Mouse (Mus musculus): ENCODE data around the gene Exoc3l2. TPM values are rescaled to one million over a fixed set of nuclear protein-coding genes. Genes with fewer than 3 reads are reported as not detected.

Exoc3l2 gene
- polyA plus RNA-seq, 2 experiments = 1.9 to 3.5 TPM

DNA sequence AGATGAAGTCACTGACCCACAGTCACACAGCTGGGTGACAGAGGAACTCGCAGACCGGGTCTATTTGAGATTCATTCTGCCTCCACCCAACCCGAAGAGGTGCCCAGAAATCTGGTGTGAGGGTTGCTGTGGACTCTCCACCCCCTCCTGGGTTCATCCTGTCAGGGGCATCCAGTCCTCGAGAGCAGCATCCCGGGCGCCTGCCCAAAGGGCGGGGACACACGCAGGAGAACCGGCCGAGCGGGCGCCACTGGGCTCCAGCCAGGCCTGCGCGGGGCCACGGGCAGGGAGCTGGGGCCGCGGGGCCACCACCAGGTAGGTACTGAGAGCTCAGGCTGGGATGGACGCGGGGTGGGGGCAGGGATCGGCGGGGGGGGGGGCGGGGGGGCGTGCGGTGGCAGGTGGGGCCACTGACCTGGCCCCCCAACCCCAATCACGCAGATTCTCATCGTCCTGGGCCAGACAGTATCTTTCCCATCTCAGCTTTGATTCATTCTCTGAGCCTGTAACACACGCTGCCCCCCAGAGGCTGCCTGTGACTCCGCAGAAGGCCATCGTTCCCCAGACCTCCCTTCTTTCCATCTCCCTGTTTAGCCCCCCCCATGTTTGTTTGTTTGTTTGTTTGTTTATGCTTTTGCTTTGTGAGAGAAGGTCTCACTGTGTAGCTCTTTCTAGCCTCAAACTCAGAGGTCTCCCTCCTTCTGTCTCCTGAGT is 54.7 kb downstream of the Exoc3l2 start, which contains the start of gene Nkpd1:
Nkpd1 (plus strand) TSS at position 187 of the 714 bp plus-strand sequence.
- DNase-seq (ENCODE audit: low spot score) (no peak), ATAC-seq (ENCODE audit: low FRiP score, low read depth) (no peak)
- Histone ChIP-seq H3K4me2 (replicated peaks; ENCODE audit: low read depth, low read length, severe bottlenecking) (peak within 1 kb of the TSS; percentile 25), H3K36me3 (ENCODE audit: control insufficient read depth, insufficient read depth, low read length) (no peaks in the 10 kb centered on the region), H3K4me1 (ENCODE audit: control insufficient read depth, insufficient read depth, low read length) (peaks cover 3% of the 10 kb centered on the region), H3K9me3 (ENCODE audit: control insufficient read depth, low read length) (no peaks in the 10 kb centered on the region), H3K27me3 (ENCODE audit: control insufficient read depth, insufficient read depth, low read length) (peaks cover 55% of the 10 kb centered on the region), H3K9ac (ENCODE audit: low read depth, low read length, severe bottlenecking) (peak within 1 kb of the TSS; percentile 45; the same call in 1 of the 2 replicates), H3K27ac (replicated peaks; ENCODE audit: low read depth, low read length) (no peak within 1 kb of the TSS), H3K4me3 (replicated peaks; ENCODE audit: low read length) (peak within 1 kb of the TSS; percentile 5; the same call in 1 of the 2 replicates)
- TF ChIP-seq POLR2A (IDR thresholded peaks at IDR 0.05; ENCODE audit: borderline replicate concordance, extremely low read depth, insufficient read depth, insufficient read length) = no peak
- 9% methylated on average over 15 of the region's 29 CpGs for WGBS

DNA sequence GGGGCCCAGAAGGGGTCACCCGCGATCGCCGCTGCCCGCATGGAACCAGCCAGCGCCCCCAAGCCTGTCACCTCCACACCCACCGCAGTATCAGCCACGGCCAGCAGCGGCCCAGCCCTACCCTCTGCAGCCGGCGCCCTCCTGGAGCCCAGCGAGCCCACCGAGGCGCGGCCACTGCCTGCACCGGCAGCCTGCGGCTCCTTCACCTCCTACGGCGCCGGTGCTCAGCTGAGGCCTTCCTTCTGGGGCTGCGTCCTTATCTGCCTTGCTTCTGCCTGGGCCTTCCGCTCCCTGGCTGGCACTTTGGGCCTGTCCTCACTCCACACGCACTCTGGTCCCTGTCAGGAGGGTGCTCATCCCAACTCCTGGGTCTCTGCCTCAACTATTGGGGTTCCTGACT is 56.9 kb downstream of the Exoc3l2 start:
- H3K9me3 ChIP-seq (ENCODE audit: control insufficient read depth, low read length) = no peaks in the 10 kb centered on the region
- peak overlapping the region; percentile 35 for H3K4me2 ChIP-seq (replicated peaks; ENCODE audit: low read depth, low read length, severe bottlenecking)
- H3K4me1 ChIP-seq (ENCODE audit: control insufficient read depth, insufficient read depth, low read length) = peaks cover 16% of the 10 kb centered on the region
- H3K27ac ChIP-seq (replicated peaks; ENCODE audit: low read depth, low read length) = no peak overlapping the region
- peak overlapping the region; percentile 43 for H3K9ac ChIP-seq (ENCODE audit: low read depth, low read length, severe bottlenecking)
- H3K4me3 ChIP-seq (replicated peaks; ENCODE audit: low read length) = peak overlapping the region; percentile 19
- whole genome bisulfite sequencing = 6% methylated on average over 20 of the region's 23 CpGs
- ATAC-seq (ENCODE audit: low FRiP score, low read depth) = no peak
- no peak for DNase-seq (ENCODE audit: low spot score)
- TF ChIP-seq POLR2A (IDR thresholded peaks at IDR 0.05; ENCODE audit: borderline replicate concordance, extremely low read depth, insufficient read depth, insufficient read length) = no peak
- H3K36me3 ChIP-seq (ENCODE audit: control insufficient read depth, insufficient read depth, low read length) = no peaks in the 10 kb centered on the region
- peaks cover 77% of the 10 kb centered on the region for H3K27me3 ChIP-seq (ENCODE audit: control insufficient read depth, insufficient read depth, low read length)

DNA sequence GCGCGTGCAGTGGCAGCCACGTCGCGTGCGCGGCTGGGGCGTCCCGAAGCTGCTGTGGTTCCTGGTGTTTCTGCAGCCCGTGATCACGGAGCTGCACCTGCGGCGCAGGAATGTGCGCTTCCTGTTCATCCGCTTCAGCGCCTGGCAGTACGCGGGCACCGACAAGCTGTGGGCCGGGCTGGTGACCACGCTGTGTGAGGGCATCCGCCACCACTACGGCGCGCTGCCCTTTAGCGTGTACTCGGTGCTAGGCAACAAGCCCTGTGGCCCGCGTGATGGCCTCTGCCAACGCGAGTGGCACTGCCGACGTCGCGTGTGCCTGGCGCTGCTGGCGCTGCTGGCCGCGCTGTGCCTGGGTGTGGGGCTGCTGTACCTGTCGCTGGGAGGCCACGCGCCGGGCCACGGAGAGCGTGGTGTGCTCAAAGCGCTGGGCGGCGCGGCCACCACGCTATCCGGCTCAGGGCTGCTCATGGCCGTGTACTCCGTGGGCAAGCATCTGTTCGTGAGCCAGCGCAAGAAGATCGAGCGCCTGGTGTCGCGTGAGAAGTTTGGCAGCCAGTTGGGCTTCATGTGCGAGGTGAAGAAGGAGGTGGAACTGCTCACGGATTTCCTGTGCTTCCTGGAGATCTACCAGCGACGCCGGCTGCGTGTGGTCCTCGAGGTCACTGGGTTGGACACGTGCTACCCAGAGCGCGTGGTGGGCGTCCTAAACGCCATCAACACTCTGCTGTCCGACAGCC is 60.1 kb downstream of the Exoc3l2 start:
- Histone ChIP-seq H3K9me3 (ENCODE audit: control insufficient read depth, low read length) (no peaks in the 10 kb centered on the region), H3K27me3 (ENCODE audit: control insufficient read depth, insufficient read depth, low read length) (peaks cover 73% of the 10 kb centered on the region), H3K9ac (ENCODE audit: low read depth, low read length, severe bottlenecking) (peak overlapping the region; percentile 36; the same call in 1 of the 2 replicates), H3K36me3 (ENCODE audit: control insufficient read depth, insufficient read depth, low read length) (no peaks in the 10 kb centered on the region), H3K4me1 (ENCODE audit: control insufficient read depth, insufficient read depth, low read length) (peaks cover 16% of the 10 kb centered on the region), H3K27ac (replicated peaks; ENCODE audit: low read depth, low read length) (no peak overlapping the region), H3K4me2 (replicated peaks; ENCODE audit: low read depth, low read length, severe bottlenecking) (peak overlapping the region; percentile 78), H3K4me3 (replicated peaks; ENCODE audit: low read length) (peak overlapping the region; percentile 42)
- ATAC-seq (ENCODE audit: low FRiP score, low read depth) (no peak), DNase-seq (ENCODE audit: low spot score) (no peak)
- 12% methylated on average over 62 of the region's 72 CpGs for WGBS
- TF ChIP-seq POLR2A (IDR thresholded peaks at IDR 0.05; ENCODE audit: borderline replicate concordance, extremely low read depth, insufficient read depth, insufficient read length) = no peak

DNA sequence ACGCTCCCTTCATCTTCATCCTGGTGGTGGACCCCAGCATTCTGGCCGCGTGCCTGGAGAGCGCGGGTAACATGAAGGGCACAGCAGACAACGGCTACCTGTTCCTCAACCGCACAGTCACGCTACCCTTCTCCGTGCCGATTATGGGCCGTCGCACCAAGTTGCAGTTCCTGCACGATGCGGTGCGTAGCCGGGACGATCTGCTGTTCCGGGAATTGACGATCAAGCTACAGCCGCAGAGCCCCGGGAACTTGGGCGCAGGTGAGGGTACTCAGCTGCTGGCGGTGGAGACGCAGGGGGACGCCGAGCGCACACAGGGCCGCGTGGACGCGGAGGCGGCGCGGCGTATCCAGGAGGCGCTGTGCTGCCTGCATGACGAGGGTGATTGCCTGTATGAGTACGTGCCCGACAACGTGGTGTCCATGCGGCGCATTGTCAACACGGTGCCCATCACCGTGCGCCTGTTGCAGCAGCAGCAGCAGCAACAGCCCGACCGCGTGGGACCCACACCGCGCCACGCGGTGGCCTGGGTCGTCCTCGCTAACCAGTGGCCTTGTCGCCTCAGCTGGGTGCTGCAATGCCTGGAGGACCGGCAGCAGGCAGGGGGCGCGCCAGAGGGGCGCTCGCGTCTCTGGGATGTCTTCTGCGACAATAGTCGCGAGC is 60.8 kb downstream of the Exoc3l2 start:
- peak overlapping the region; percentile 78 for H3K4me2 ChIP-seq (replicated peaks; ENCODE audit: low read depth, low read length, severe bottlenecking)
- peaks cover 66% of the 10 kb centered on the region for H3K27me3 ChIP-seq (ENCODE audit: control insufficient read depth, insufficient read depth, low read length)
- peak overlapping the region; percentile 42 for H3K4me3 ChIP-seq (replicated peaks; ENCODE audit: low read length)
- H3K9ac ChIP-seq (ENCODE audit: low read depth, low read length, severe bottlenecking) = peak overlapping the region; percentile 36
- peaks cover 16% of the 10 kb centered on the region for H3K4me1 ChIP-seq (ENCODE audit: control insufficient read depth, insufficient read depth, low read length)
- 2% methylated on average over 63 of the region's 64 CpGs for WGBS
- H3K36me3 ChIP-seq (ENCODE audit: control insufficient read depth, insufficient read depth, low read length) = no peaks in the 10 kb centered on the region
- peak; percentile 47 for ATAC-seq (ENCODE audit: low FRiP score, low read depth)
- no peak overlapping the region for H3K27ac ChIP-seq (replicated peaks; ENCODE audit: low read depth, low read length)
- peak; percentile 14 for DNase-seq (ENCODE audit: low spot score)
- no peaks in the 10 kb centered on the region for H3K9me3 ChIP-seq (ENCODE audit: control insufficient read depth, low read length)
- no peak for TF ChIP-seq POLR2A (IDR thresholded peaks at IDR 0.05; ENCODE audit: borderline replicate concordance, extremely low read depth, insufficient read depth, insufficient read length)
